Mouse (Mus musculus) hindbrain, embryonic 16.5 days (tissue): ENCODE data around the gene Tmem200b. TPM values are rescaled to one million over a fixed set of nuclear protein-coding genes. Genes with fewer than 3 reads are reported as not detected.

Experiments
- ATAC-seq: fragments of 200-750 bp; cut with Nextera tagmentation; 2 replicates; pipeline ENCODE4 v1.8.0; 2017; ENCODE audit warnings: moderate TSS enrichment, moderate library complexity
- H3K27ac ChIP-seq: fragments of 300-500 bp; sonication (generic); 2 replicates; pipeline ENCODE4 v1.5.1; 2014; ENCODE audit warnings: low read depth, mild to moderate bottlenecking, control low read depth, low read length, moderate library complexity
- H3K27me3 ChIP-seq: fragments of 300-500 bp; sonication (generic); replicated peaks from 2 replicates; pipeline ENCODE4 v1.6.1; 2014; ENCODE audit warnings: low read length; ENCODE audit not compliant: control insufficient read depth, insufficient read depth
- H3K36me3 ChIP-seq: fragments of 300-500 bp; sonication (generic); 2 replicates; pipeline ENCODE4 v1.6.1; 2014; ENCODE audit warnings: mild to moderate bottlenecking, low read length, moderate library complexity, mixed read lengths; ENCODE audit not compliant: control insufficient read depth, insufficient read depth
- H3K4me1 ChIP-seq: fragments of 300-500 bp; sonication (generic); 2 replicates; pipeline ENCODE4 v1.6.1; 2014; ENCODE audit warnings: low read depth, low read length; ENCODE audit not compliant: control insufficient read depth, insufficient read depth
- H3K4me2 ChIP-seq: fragments of 300-500 bp; sonication (generic); 2 replicates; pipeline ENCODE4 v1.6.1; 2014; ENCODE audit warnings: mild to moderate bottlenecking, low read length, control low read depth, moderate library complexity
- H3K4me3 ChIP-seq: fragments of 300-500 bp; sonication (generic); 2 replicates; pipeline ENCODE4 v1.5.1; 2014; ENCODE audit warnings: mild to moderate bottlenecking, low read length, control low read depth, moderate library complexity
- H3K9ac ChIP-seq: fragments of 300-500 bp; sonication (generic); 2 replicates; pipeline ENCODE4 v1.6.1; 2014; ENCODE audit warnings: low read depth, mild to moderate bottlenecking, control low read depth, low read length, moderate library complexity
- H3K9me3 ChIP-seq: fragments of 300-500 bp; sonication (generic); 2 replicates; pipeline ENCODE4 v1.6.1; 2014; ENCODE audit warnings: mild to moderate bottlenecking, low read length, moderate library complexity; ENCODE audit not compliant: control insufficient read depth
- WGBS: fragments of 180-500 bp; shearing (Covaris S2); extraction: QIAGEN DNeasy Blood & Tissue Kit; methylation state at CpG from one replicate; pipeline ENCODE4 v1.1.7; 2014; 5-methylcytosine and 5-hydroxymethylcytosine counted together
- polyA plus RNA-seq: library from polyadenylated mRNA; unstranded; fragments of >200 nt; fragmentation: Nextera tagmentation; extraction: Ambion mirVana; gene quantifications from 2 replicates; pipeline ENCODE4 v1.2.1, GENCODE M21; 2015

Gene Tmem200b
- polyA plus RNA-seq, 1 experiment from 2014 or later, result not detected

DNA sequence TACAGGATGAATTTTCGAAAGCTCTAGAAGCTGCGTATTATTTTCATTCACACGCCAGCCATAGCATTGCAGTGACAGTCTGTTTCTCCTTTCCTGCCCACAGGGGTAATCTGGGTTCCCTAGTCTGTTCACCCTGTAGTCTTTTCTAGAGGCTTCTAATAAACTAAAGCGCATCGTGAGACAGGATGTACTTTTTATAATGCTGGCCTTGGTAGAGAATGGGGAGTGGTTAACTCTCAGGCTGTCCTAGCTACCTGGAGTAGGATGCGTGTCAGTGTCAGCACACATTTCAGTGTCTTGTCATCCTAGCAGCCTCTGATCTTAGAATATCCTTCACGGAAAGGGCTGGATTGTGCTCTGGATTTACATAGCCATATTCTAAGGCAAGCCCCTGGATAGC is 40.3 kb upstream of the Tmem200b start:
- WGBS, result 87% methylated on average over 7 of the region's 7 CpGs
- Histone ChIP-seq H3K9me3 (no peaks in the 10 kb centered on the region), H3K4me2 (no peak overlapping the region), H3K27ac (no peak overlapping the region), H3K4me3 (no peak overlapping the region), H3K4me1 (peaks cover 7% of the 10 kb centered on the region), H3K27me3 (no peaks in the 10 kb centered on the region), H3K9ac (no peak overlapping the region), H3K36me3 (0 out of 2 replicates have a peak, but pooled peaks cover under 1% of the 10 kb centered on the region)
- no peak for ATAC-seq

DNA sequence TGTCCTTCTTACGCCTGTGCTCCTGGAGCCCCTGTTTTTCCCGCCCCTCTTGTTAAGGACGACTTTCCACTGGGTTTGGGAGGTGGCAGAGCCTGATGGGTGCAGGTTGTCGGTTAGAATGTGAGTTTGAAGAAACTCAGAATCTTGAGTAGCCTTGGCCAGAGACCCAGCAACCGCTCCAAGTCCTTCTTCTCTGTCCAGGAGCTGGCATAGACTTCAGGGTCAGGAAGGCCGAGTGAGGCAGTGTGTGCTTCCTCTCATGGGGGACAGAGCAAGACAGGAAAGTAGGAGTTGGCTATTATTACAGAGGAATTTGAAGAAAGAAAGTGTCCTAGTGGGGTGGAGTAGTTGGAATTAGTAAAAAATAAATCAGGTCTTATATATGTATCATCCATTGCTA is 38.0 kb upstream of the Tmem200b start:
- Histone ChIP-seq H3K4me1 (no peaks in the 10 kb centered on the region; the same call in 1 of the 2 replicates), H3K4me3 (no peak overlapping the region), H3K36me3 (peaks cover 3% of the 10 kb centered on the region; the same call in 1 of the 2 replicates), H3K9me3 (no peaks in the 10 kb centered on the region), H3K27ac (no peak overlapping the region), H3K27me3 (no peaks in the 10 kb centered on the region), H3K9ac (no peak overlapping the region), H3K4me2 (no peak overlapping the region)
- WGBS, result 74% methylated on average over 6 of the region's 6 CpGs
- no peak for ATAC-seq

DNA sequence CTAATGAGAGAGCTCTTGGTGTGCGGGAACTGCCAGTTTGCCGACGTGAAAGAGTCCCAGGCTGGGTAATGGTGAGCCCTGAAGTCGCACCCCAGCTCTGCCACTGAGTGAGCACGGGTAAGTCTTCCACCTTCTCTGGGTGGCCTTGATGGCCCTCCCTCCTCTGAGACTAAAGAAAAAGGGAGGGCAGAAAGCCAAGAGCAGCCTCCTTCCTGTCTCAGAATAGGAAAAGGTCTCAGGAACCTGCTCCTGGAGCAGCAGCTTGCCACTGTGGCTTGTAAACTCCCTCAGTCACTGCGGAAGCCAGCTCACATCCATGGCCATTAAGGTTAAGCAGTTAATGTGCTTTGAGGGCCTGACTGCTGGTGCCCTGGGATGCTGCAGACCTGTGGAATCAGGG is 36.2 kb upstream of the Tmem200b start:
- 80% methylated on average over 6 of the region's 6 CpGs for WGBS
- H3K4me3 ChIP-seq, result no peak overlapping the region
- no peaks in the 10 kb centered on the region for H3K27me3 ChIP-seq
- H3K4me1 ChIP-seq, result no peaks in the 10 kb centered on the region; the same call in 1 of the 2 replicates
- no peak for ATAC-seq
- H3K36me3 ChIP-seq, result peaks cover 3% of the 10 kb centered on the region; the same call in 1 of the 2 replicates
- no peak overlapping the region for H3K9ac ChIP-seq
- no peak overlapping the region for H3K4me2 ChIP-seq
- H3K27ac ChIP-seq, result no peak overlapping the region
- H3K9me3 ChIP-seq, result no peaks in the 10 kb centered on the region

GRCm38 (mm10) chr4:131888564-131888963 is 33.0 kb upstream of the Tmem200b start:
- Histone ChIP-seq H3K9me3 (no peaks in the 10 kb centered on the region), H3K4me1 (no peaks in the 10 kb centered on the region), H3K27me3 (no peaks in the 10 kb centered on the region), H3K27ac (no peak overlapping the region), H3K4me3 (no peak overlapping the region), H3K9ac (no peak overlapping the region), H3K36me3 (peaks cover 12% of the 10 kb centered on the region), H3K4me2 (no peak overlapping the region)
- 79% methylated on average over 1 of the region's 1 CpGs for WGBS
- no peak for ATAC-seq

- Histone ChIP-seq H3K36me3 (peaks cover 22% of the 10 kb centered on the region), H3K9me3 (no peaks in the 10 kb centered on the region), H3K4me1 (no peaks in the 10 kb centered on the region)
These were observed 30.9 kb upstream of the Tmem200b start for GRCm38 (mm10) chr4:131890692-131891091.

GRCm38 (mm10) chr4:131897109-131897508 is 24.5 kb upstream of the Tmem200b start:
- Histone ChIP-seq H3K4me2 (no peak overlapping the region), H3K4me1 (no peaks in the 10 kb centered on the region), H3K36me3 (peaks cover 57% of the 10 kb centered on the region), H3K27me3 (no peaks in the 10 kb centered on the region), H3K4me3 (no peak overlapping the region), H3K9me3 (no peaks in the 10 kb centered on the region), H3K27ac (no peak overlapping the region), H3K9ac (no peak overlapping the region)
- no peak for ATAC-seq
- WGBS, result 95% methylated on average over 5 of the region's 5 CpGs

More at GRCm38 (mm10) chr4:131890692-131891091, 30.9 kb upstream of the Tmem200b start:
- H3K27me3 ChIP-seq, result no peaks in the 10 kb centered on the region
- whole genome bisulfite sequencing, result 84% methylated on average over 3 of the region's 3 CpGs
- no peak for ATAC-seq
- H3K4me2 ChIP-seq, result no peak overlapping the region
- no peak overlapping the region for H3K4me3 ChIP-seq
- H3K27ac ChIP-seq, result no peak overlapping the region
- H3K9ac ChIP-seq, result no peak overlapping the region

GRCm38 (mm10) chr4:131897787-131898186 is 23.8 kb upstream of the Tmem200b start:
- Histone ChIP-seq H3K27ac (no peak overlapping the region), H3K36me3 (peaks cover 56% of the 10 kb centered on the region), H3K9me3 (no peaks in the 10 kb centered on the region), H3K9ac (no peak overlapping the region), H3K4me3 (no peak overlapping the region), H3K27me3 (no peaks in the 10 kb centered on the region), H3K4me1 (no peaks in the 10 kb centered on the region), H3K4me2 (no peak overlapping the region)
- no peak for ATAC-seq
- WGBS, result 94% methylated on average over 8 of the region's 8 CpGs

DNA sequence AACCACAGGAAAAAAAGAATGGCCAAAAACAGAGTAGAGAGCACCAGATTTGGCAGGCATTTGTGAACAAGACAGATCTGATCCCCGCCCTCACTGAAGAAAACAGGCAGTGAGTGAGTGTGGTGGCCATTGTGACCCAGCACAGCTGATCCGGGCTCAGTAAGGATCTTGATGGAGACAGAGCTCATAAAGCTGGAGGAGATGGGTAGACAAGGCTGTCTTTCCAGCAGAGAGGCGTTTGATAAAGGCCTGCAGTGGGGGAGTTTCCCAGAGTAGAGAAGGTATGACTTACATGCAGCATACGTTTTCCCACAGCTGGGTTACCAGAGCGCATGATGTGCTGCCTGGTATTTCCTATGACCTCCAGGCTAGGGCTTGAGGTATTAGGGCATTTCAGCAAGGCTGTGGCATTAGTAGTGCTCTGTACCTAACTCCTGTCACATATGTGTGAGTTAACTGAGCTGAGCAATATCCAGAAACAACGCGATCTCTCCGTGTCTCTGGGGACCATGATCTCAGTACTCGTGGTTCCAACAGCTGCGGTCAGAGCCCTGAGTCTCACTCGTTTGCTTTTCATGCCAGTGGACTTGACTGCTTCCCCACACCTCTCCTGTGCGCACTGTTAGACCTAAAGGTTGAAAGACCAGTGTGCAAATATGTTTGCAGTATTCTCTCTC is 22.9 kb upstream of the Tmem200b start:
- Histone ChIP-seq H3K4me2 (no peak overlapping the region), H3K36me3 (peaks cover 51% of the 10 kb centered on the region), H3K4me3 (no peak overlapping the region), H3K27ac (no peak overlapping the region), H3K9me3 (no peaks in the 10 kb centered on the region), H3K4me1 (no peaks in the 10 kb centered on the region), H3K9ac (no peak overlapping the region; the same call in 1 of the 2 replicates), H3K27me3 (no peaks in the 10 kb centered on the region)
- ATAC-seq, result no peak
- 83% methylated on average over 12 of the region's 12 CpGs for WGBS

DNA sequence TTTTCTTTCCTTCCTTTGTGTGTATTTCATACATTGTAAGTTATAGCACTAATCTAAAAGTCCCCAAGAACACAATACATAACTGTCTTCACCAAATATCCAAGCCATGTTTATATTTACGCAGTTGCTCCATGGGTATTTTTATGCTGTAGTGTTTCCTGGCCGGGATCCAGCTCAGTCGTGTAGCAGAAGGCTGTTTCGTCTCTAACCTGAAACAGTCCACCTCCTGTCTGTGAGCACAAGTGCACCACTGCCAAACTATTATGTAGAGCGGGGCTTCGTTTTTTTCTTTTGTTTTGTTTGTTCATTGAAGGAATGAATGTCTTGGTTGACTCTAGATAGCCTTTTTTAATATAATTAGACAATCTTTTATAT is 22.4 kb upstream of the Tmem200b start:
- WGBS, result 74% methylated on average over 6 of the region's 6 CpGs
- H3K4me3 ChIP-seq, result no peak overlapping the region

More for the DNA sequence above, 22.4 kb upstream of the Tmem200b start:
- Histone ChIP-seq H3K9ac (no peak overlapping the region), H3K9me3 (no peaks in the 10 kb centered on the region), H3K27ac (no peak overlapping the region), H3K27me3 (no peaks in the 10 kb centered on the region), H3K36me3 (peaks cover 48% of the 10 kb centered on the region), H3K4me1 (no peaks in the 10 kb centered on the region), H3K4me2 (no peak overlapping the region)
- ATAC-seq, result no peak
